Mouse (Mus musculus) MEL-GATA-1-ER (cell line): ENCODE results near the gene Gm5141.
"Not testable (repeated sequence)": the region's sequence is repeated elsewhere in the genome, so short reads cannot be mapped to it uniquely, and the experiment has no call there.

Experiments used
- DNase-seq: peaks from one replicate; pipeline ENCODE4 v3.0.0-alpha.2; 2012; ENCODE audit warnings: low read depth; ENCODE audit errors: extremely low read depth

The Gm5141 gene

DNA sequence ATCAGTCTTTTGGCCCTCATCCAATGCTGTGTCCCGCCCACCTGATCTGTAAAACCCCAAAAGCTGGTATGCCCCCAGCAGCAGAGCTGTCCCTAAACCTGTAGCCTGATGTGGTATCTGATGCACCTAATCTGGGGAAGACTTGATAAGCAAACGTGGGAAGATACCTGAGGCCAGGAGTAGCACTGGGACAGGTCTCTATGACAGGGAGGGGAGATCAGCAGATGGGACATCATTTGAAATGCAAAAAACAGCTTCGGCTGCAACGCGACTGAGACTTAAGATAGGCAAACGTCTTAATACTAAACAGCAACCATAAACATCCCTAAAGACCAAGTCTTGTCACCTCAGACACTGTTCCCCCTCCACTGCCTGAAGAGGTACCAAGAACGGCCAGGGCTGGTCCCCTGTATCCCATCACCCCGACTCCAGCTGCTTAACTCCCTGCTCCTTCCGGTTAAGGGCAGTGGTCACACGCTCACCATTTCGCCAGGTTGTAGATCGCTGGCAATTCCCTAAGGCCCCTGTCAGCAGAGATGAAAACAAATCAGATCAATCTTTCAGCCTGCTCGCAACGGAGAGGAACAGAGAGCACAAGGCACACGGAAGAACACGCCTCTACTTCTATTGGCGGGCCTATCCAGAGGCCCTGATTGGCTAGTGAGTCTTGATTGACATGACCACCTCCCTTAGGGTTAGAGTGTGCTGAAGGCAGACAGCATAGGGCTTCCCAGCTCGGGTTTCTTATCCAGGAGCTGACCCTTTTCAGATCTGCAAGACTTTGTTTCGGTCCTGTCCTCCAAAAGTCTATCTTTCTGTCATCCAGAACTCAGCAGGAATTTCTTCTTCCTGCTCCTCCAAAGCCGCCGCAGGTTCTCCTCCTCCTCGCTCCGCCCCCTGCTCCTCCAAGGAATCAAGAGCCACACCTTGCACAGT, at the start of gene Gm5141:
Gene Gm5141 (minus strand): TSS at position 610 of the 936 bp plus-strand sequence.
- DNase-seq: peak; percentile 54

DNA sequence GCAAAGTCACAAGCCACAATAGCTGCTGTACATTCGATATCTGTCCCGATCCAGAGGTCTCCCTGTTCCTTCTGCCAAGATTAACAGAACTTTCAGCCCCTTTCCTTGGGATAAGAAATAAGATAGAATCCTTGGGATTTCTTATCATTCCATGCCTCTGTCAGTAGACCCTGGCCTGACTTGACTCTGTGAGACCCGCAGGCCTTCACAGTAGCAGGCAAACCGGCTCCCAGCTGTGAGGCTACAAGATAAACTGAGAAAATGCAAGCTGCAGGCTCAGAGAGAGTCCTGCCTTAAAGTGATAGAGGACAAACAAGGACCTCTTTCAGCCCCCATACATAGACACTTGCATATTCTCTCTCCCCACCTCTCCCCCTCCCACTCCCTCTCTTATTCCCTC, 47.7 kb upstream of the Gm5141 start:
- DNase-seq: peak; percentile 2

DNA sequence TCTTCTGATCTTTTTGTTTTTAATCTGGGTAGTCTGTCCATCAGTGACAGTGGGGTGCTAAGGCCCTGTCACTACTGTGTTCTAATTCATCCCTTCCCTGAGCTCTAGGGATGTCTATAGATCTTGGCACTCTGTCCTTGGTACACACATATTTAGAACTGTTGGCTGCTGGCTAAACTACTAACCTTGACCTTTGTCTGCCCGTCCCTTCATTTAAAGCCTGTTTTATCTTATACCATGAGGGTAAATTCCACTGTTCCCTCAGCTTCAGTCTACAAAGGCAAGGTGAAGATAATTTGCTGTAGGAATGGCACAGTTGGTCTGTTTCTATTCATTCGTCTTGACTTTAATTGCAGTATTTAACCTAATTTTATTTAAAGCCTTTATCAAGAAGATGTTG, 46.6 kb upstream of the Gm5141 start:
- DNase-seq: no peak

DNA sequence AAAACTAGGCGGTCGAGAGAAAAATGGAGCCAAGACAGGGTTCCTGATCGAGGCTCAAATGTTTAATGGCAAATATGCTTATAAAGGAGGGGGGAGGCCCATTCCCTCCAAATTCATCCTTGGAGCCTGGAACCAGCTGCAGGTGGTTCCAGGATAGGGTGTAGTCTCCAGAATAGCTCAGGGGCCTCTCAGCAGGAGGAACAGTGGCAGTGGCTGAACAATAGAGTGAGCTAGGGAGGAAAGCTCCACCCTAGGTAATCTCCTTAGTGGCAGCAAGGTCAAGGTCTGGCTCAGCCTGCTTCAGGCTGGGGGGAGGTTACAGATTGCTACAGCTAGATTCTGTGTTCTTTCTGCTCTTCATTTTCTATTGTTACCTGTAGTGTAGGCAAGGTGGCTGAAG, 30.1 kb upstream of the Gm5141 start:
- not testable (repeated sequence) for DNase-seq

DNA sequence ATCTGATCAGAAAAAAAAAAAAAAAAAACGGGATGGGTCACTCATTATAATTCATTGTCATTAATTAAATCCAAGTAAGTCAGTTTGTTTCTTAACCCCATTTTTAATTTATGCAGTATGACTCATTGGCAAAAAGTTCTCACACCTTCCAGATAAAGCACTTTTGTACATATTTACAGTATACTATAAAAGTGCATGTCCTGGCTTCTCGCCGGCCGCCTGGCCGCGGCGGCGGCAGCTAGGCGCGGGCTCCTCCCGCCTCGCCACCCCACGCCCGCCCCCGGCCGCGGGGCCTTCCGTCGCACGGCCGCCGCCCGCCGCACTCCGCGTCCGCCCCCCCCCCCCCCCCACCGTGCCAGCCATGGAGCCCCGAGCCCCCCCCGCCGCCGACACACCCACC, 27.1 kb upstream of the Gm5141 start:
- no peak for DNase-seq

DNA sequence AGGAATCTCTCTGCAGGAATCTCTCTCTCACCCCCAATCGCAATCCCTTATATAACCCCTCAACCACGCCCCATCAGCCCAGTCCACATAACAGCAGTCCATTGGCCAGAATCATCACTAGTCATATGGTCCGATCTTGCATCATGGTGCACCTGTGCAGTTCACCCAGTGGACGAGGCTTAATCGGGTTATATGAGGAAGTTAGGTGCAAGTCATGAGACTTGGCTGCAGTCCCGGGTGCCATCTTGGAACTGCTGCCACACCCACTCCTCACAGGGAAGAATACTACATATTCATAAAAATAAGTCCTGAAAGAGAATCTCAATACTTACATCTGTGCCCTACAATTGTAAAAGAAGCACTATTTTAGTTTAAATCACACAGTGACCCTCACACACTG, 22.4 kb upstream of the Gm5141 start:
- peak; percentile 22 for DNase-seq

DNA sequence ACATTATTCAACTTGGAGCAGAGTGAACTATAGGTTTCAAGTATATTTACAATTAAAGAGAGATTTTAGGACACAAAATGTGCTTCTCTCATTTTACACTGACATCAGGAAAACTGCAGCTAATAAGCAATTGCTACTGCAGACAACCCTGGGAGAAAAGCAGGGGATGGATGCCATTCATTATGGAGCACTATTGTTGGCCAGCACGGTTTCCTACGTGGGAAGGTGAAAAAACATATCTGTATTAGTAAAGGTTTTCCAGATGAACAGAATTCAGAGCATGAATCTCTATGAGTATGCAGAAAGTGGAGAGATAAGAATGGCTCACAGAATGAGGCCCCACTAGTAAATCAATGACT, 506 bp upstream of the Gm5141 start:
- DNase-seq: not testable (repeated sequence)

DNA sequence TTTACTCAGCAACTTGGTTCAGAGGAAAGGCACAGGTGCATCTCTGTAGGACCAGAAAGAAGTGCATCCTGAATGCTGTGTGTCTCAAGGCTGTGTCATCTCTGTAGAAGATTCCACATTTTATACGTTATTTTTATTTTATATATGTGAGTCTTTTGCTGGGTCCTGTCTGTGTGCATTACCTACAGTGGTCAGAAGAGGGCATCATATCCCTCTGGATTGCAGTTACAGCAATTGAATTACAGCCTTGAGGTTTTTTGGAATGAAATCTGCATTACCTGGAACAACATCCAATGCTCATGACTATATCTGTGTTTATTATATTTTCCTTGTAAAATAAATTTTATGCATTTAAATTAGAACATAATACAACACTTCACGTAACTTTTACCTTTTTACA, 21.8 kb downstream of the Gm5141 start:
- DNase-seq: peak; percentile 48

DNA sequence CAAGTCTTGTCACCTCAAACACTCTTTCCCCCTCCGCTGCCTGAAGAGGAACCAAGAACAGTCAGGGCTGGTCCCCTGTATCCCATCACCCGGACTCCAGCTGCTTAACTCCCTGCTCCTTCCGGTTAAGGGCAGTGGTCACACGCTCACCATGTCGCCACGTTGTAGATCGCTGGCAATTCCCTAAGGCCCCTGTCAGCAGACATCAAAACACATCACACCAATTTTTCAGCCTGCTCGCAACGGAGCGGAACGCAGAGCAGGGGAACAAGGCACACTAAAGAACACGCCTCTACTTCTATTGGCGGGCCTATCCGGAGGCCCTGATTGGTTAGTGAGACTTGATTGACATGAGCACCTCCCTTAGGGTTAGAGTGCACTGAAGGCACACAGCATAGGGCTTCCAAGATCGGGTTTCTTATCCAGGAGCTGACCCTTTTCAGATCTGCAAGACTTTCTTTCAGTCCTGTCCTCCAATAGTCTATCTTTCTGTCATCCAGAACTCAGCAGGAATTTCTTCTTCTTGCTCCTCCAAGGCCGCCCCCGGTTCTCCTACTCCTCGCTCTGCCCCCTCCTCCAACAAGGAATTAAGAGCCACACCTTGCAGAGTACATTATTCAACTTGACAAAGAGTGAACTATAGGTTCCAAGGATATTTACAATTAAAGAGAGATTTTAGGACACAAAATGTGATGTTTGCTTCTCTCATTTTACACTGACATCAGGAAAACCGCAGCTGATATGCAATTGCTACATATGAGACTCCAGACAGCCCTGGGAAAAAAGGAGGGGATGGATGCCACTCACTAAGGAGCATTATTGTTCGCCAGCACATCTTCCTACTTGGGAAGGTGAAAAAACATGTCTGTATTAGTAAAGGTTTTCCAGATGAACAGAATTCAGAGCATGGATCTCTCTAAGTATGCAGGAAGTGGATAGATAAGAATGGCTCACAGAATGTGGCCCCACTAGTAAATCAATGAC, 24.9 kb downstream of the Gm5141 start, which contains the start of gene Platr25:
Gene Platr25 (minus strand): TSS at position 278 of the 984 bp plus-strand sequence.
- DNase-seq: peak; percentile 77

DNA sequence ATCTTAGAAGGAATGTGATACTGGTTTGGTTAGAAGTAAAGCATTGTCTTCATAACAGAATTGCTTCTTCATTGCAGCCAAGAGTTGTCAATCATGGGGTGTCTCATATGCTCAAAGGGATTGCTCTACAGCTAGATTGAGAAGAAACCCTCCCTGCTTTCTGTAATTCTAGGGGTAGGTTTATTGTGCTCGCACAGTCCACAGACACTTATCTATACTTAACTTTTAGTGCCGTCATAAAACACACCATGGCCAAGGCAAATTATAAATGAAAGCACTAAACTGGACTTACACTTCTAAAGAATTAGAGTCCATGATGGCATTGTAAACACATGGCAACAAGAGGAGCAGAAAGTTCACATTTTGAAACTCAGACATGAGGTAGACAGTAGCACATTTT, 52.3 kb downstream of the Gm5141 start:
- DNase-seq: no peak
